Mouse (Mus musculus) testis, adult 2 months (tissue): ENCODE measurements around the gene Rhbg.

Source experiments
- CTCF ChIP-seq: fragments of 200-500 bp; IDR thresholded peaks from 2 replicates; pipeline ENCODE4 v1.5.1; 2012; ENCODE audit warnings: low read depth, mild to moderate bottlenecking, inconsistent platforms, low read length, moderate library complexity; ENCODE audit not compliant: control insufficient read depth, insufficient read depth, insufficient replicate concordance
- POLR2A ChIP-seq: fragments of 200-500 bp; IDR thresholded peaks from 2 replicates; pipeline ENCODE4 v1.6.1; 2012; ENCODE audit warnings: low read depth, mild to moderate bottlenecking, inconsistent platforms, low read length, moderate library complexity; ENCODE audit not compliant: control insufficient read depth

DNA sequence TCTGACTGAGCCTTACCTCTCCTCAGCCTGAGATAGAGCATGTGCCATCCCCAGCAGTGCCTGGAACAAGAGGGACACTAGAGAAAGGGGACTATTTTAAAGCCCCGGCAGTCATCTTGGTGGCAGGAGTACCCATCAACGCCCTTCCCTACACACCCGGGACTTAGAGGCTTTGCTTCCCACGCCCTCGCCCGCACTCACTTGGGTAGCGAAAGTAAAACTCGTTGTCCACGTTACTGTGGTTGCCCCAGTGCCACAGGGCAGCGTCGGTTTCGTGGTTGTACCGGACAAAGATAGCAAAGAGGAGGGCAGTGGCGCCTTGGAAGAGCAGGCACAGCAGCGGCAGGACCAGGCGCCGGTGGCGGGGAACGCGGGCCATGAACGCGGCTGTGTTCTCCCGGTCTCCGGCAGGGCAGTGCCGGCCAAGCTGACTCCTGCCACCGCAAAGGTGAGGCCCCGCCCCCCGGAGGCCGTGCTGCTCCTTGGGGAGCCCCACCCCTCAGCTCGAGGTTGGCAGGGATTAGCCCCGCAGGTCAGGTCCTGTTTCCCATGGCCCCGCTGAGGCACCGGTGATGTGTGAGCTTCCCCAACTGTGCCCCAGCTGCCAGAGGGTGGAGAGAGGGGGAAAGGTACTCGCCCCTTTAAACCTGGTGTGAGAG lies at the start of gene Rhbg:
- TF ChIP-seq CTCF (no peak), POLR2A (no peak; the same call in 1 of the 2 replicates)
